Mouse (Mus musculus) liver, embryonic 14.5 days (tissue): ENCODE data around the gene Gm49373.

Source experiments
- CTCF ChIP-seq: IDR thresholded peaks from 2 replicates; pipeline ENCODE4 v1.5.1; 2016; ENCODE audit warnings: antibody characterized with exemption, low read depth, control low read depth
- EP300 ChIP-seq: IDR thresholded peaks from 2 replicates; pipeline ENCODE4 v1.6.1; 2016; ENCODE audit warnings: antibody characterized with exemption, low read depth

DNA sequence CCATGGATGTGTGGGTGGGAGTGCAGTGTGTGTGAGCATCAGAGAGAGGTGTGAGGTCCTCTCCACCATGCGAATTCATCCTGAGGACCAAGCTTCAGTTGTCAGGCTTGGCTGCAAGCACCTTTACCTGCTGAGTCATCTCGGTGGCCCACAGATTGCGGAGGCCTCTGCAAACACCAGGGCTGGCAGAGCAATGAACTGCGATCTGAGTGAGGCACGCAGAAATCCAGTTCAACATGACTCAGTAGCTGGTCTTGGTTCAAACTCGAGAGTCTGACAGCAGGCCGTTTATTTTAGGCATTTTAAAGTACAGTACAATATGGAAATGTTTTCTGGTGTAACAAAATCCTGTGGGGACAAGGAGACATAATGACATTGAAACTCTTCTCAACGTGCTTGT, 24.9 kb upstream of the Gm49373 start:
- no peak for TF ChIP-seq EP300
- no peak for TF ChIP-seq CTCF
